Mouse (Mus musculus) heart, adult 8-10 months (tissue): ENCODE results near the gene Galk2. TPM values are rescaled to one million over a fixed set of nuclear protein-coding genes. Genes with fewer than 3 reads are reported as not detected.

Experiments
- DNase-seq: peaks from one replicate; pipeline ENCODE4 v3.0.0; 2022; ENCODE audit warnings: low spot score
- total RNA-seq, 4 experiments: library from RNA; stranded (reverse); gene quantifications; 2 replicates each; pipeline ENCODE4 v1.2.4; 2022

The Galk2 gene
- total RNA-seq, 4 experiments from 2014 or later = 10.4 to 12.2 (median 11.7) TPM

GRCm38 (mm10) chr2:125941111-125941785, 82.3 kb downstream of the Galk2 start:
- DNase-seq = no peak

GRCm38 (mm10) chr2:125943301-125943700, 84.4 kb downstream of the Galk2 start:
- no peak for DNase-seq

- no peak for DNase-seq
These were observed 89.3 kb downstream of the Galk2 start for GRCm38 (mm10) chr2:125948195-125948594.

GRCm38 (mm10) chr2:125968811-125969210, 109.9 kb downstream of the Galk2 start:
- no peak for DNase-seq

GRCm38 (mm10) chr2:125973207-125973606, 114.3 kb downstream of the Galk2 start:
- no peak for DNase-seq

- DNase-seq = no peak
These were observed 116.3 kb downstream of the Galk2 start for GRCm38 (mm10) chr2:125975206-125975605.

- DNase-seq = no peak
These were observed 117.0 kb downstream of the Galk2 start for GRCm38 (mm10) chr2:125975808-125976345.

GRCm38 (mm10) chr2:126002291-126002690, 143.4 kb downstream of the Galk2 start:
- no peak for DNase-seq

GRCm38 (mm10) chr2:126006088-126006487, 147.2 kb downstream of the Galk2 start:
- DNase-seq = peak; percentile 46

GRCm38 (mm10) chr2:126006742-126007141, 147.8 kb downstream of the Galk2 start:
- DNase-seq = no peak

GRCm38 (mm10) chr2:126014989-126015710, 156.2 kb downstream of the Galk2 start:
- no peak for DNase-seq

- no peak for DNase-seq
These were observed 157.0 kb downstream of the Galk2 start for GRCm38 (mm10) chr2:126015763-126016473.

- DNase-seq = no peak
These were observed 172.4 kb downstream of the Galk2 start for GRCm38 (mm10) chr2:126031186-126031900.

- DNase-seq = no peak
These were observed 174.4 kb downstream of the Galk2 start for GRCm38 (mm10) chr2:126033114-126033972.

Other genes with a start within 250 kb of the Galk2 start
- 1 to 10 TPM; 1.3 to 1.6 (median 1.5) TPM for gene Cep152, start 234.0 kb upstream of the Galk2 start, total RNA-seq
- 10 to 100 TPM; 46.5 to 54.1 (median 48.9) TPM for gene Eid1, start 186.0 kb upstream of the Galk2 start, total RNA-seq
- gene Shc4, start 135.0 kb upstream of the Galk2 start, total RNA-seq = under 1 TPM; 0.82 to 0.97 (median 0.91) TPM
- 10 to 100 TPM; 26.1 to 29.2 (median 27.6) TPM for gene Secisbp2l, start 76.2 kb upstream of the Galk2 start, total RNA-seq
- gene Cops2, start within 50 bp of the Galk2 start, total RNA-seq = 10 to 100 TPM; 83.2 to 94.0 (median 90.4) TPM
- 1 to 10 TPM; 1.6 to 4.1 (median 2.5) TPM for gene Fgf7, start 175.5 kb downstream of the Galk2 start, total RNA-seq